Mouse (Mus musculus): ENCODE measurements around the gene Gm20388. TPM values are rescaled to one million over a fixed set of nuclear protein-coding genes. Genes with fewer than 3 reads are reported as not detected.
A peak's percentile ranks its signal among the peaks of the same experiment; 100 is the strongest.

Gm20388 gene
- polyA plus RNA-seq, 1 experiment from 2014 or later = not detected

DNA sequence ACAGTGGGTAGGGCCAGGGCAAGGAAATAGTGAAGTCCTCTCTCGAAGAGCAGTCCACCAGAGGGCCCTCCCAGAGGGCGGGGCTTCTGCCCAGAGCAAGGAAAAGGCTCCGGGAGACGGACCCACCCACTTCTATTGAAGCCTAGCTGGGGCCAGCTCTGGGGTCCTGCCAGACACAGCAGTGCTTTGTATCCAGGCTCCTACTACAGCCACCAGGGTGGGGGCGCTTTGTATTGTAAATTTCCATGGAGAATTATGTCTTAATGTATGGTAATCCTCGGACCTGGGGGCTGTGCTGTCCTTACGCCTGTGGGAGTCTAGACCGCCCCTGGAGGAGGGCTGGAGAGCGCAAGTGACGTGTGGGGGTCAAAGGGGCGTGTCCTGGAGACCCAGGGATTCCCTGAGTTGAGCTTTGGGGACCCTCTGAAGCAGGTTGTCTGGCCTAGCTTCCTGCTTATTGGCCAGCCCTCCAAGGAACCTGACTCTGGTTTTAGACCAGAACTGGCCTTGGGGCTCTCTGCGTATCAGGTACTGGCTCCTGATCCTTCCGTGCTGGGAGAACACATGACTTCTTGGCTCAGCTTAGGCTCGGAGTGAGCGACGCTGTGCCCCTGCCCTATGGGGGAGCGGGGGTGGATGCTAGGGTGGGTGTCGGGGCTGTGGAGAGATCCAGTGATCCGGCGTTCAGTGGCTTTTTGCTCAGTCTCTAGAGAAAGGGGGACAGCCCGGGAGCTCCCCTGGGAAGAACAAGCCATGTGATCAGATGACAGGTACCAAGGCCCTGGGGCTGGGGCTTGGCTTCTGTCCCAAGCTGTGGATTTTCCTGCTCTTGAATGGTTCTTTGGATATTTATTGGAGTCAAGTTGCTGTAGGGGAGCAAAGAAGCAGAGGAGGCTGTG, 598.7 kb downstream of the Gm20388 start:
- H3K27ac ChIP-seq (ENCODE audit: low read depth, low read length) = peak overlapping the region; percentile 76
- peak overlapping the region; percentile 41 for H3K9ac ChIP-seq (ENCODE audit: low read length)
- no peaks in the 10 kb centered on the region for H3K36me3 ChIP-seq (ENCODE audit: control insufficient read depth, insufficient read depth, low read length)
- H3K4me3 ChIP-seq (ENCODE audit: low read depth, low read length) = peak overlapping the region; percentile 16
- WGBS = under 1% methylated on average over 21 of the region's 21 CpGs
- H3K9me3 ChIP-seq (ENCODE audit: control insufficient read depth, low read length) = no peaks in the 10 kb centered on the region
- peaks cover 98% of the 10 kb centered on the region for H3K4me1 ChIP-seq (ENCODE audit: control insufficient read depth, insufficient read depth, low read length)
- peaks cover 8% of the 10 kb centered on the region; the same call in 1 of the 2 replicates for H3K27me3 ChIP-seq (ENCODE audit: control insufficient read depth, insufficient read depth, low read length)
- peak overlapping the region; percentile 49 for H3K4me2 ChIP-seq
- ATAC-seq (ENCODE audit: low FRiP score) = peak; percentile 88
- peak; percentile 98 for DNase-seq (ENCODE audit: low spot score, missing footprints)

DNA sequence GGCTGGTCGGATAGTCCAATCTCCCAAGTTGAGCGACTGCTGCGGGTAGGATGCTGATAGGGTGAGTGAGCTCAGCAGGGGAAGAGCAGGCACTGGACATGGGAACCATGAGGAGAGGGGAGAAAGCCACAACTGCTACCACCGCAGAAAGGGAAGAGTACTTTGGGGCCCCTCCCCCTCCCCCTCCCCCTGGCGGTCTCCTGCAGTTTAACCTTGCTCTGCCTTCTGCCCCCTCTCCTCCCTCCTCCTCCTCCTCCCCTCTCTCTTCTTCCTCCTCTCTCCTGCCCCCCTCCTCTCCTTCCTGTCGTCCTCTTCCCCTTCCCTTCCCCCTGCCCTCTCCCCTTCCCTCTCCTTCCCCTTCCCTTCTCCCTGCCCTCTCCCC, 599.4 kb downstream of the Gm20388 start:
- Histone ChIP-seq H3K36me3 (ENCODE audit: control insufficient read depth, insufficient read depth, low read length) (no peaks in the 10 kb centered on the region), H3K27ac (ENCODE audit: low read depth, low read length) (peak overlapping the region; percentile 76), H3K4me2 (peak overlapping the region; percentile 49), H3K27me3 (ENCODE audit: control insufficient read depth, insufficient read depth, low read length) (peaks cover 8% of the 10 kb centered on the region; the same call in 1 of the 2 replicates), H3K4me3 (ENCODE audit: low read depth, low read length) (peak overlapping the region; percentile 16), H3K9ac (ENCODE audit: low read length) (peak overlapping the region; percentile 41), H3K4me1 (ENCODE audit: control insufficient read depth, insufficient read depth, low read length) (peaks cover 96% of the 10 kb centered on the region), H3K9me3 (ENCODE audit: control insufficient read depth, low read length) (no peaks in the 10 kb centered on the region)
- 0% methylated on average over 5 of the region's 6 CpGs for WGBS
- ATAC-seq (ENCODE audit: low FRiP score) = no peak
- no peak for DNase-seq (ENCODE audit: low spot score, missing footprints)

DNA sequence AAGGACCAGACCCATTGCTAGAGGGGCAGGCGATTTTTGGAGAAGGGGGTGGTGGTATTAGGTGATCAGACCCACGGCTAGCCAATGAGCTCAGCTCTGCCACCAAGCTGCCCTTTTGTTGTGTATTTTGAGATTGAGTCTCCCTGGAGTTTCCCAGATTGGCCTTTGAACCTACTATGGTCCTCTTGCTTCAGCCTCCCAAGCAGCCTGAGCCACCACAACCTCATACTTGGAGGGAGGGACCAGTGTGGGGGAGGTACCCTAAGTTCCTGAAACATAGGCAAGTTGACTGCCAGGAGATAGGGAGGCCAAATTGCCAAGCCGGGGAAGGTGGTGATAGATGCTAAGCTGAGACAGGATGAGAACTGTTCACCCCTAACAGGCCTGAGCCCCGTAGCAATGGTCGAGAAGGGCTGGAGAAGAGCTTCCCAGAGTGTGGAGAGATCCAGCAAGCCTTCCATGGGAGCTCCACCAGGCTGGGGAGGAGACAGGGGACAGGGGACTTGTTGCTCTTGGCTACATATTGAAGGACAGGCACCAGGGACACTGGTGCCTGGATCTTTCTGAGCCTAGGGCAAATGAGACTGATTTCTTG, 600.3 kb downstream of the Gm20388 start:
- peak overlapping the region; percentile 38 for H3K9ac ChIP-seq (ENCODE audit: low read length)
- 0 out of 2 replicates have a peak overlapping the region, but pooled peaks have one; percentile 23 for H3K4me2 ChIP-seq
- H3K4me1 ChIP-seq (ENCODE audit: control insufficient read depth, insufficient read depth, low read length) = peaks cover 89% of the 10 kb centered on the region
- H3K4me3 ChIP-seq (ENCODE audit: low read depth, low read length) = no peak overlapping the region
- DNase-seq (ENCODE audit: low spot score, missing footprints) (no peak), ATAC-seq (ENCODE audit: low FRiP score) (no peak)
- WGBS = 26% methylated on average over 5 of the region's 5 CpGs
- H3K36me3 ChIP-seq (ENCODE audit: control insufficient read depth, insufficient read depth, low read length) = no peaks in the 10 kb centered on the region
- no peaks in the 10 kb centered on the region for H3K9me3 ChIP-seq (ENCODE audit: control insufficient read depth, low read length)
- H3K27me3 ChIP-seq (ENCODE audit: control insufficient read depth, insufficient read depth, low read length) = peaks cover 8% of the 10 kb centered on the region; the same call in 1 of the 2 replicates
- peak overlapping the region; percentile 54; the same call in 1 of the 2 replicates for H3K27ac ChIP-seq (ENCODE audit: low read depth, low read length)

DNA sequence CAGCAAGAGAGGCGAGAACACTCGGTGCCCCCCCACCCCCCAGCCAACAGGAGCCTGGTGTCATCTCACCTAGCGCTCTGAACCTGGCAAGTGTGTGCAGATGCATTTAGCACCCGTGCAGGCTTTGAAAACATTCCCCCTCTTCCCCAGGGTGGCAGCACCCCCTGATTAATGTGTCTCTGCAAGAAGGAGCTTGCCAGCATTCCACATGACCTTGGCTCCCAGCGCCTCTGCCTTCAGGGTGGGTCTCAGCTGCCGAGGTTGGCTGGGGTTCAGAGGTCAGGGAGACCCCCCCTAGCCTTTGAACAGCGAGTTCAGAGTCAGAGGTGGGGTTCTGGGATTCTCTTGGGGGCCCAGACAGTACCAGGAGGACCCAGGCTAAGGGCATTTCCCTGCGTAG, 601.1 kb downstream of the Gm20388 start:
- 35% methylated on average over 8 of the region's 8 CpGs for WGBS
- Histone ChIP-seq H3K4me2 (no peak overlapping the region), H3K27ac (ENCODE audit: low read depth, low read length) (peak overlapping the region; percentile 5; the same call in 1 of the 2 replicates), H3K36me3 (ENCODE audit: control insufficient read depth, insufficient read depth, low read length) (no peaks in the 10 kb centered on the region), H3K4me3 (ENCODE audit: low read depth, low read length) (no peak overlapping the region), H3K4me1 (ENCODE audit: control insufficient read depth, insufficient read depth, low read length) (peaks cover 89% of the 10 kb centered on the region), H3K9me3 (ENCODE audit: control insufficient read depth, low read length) (no peaks in the 10 kb centered on the region), H3K9ac (ENCODE audit: low read length) (peak overlapping the region; percentile 33), H3K27me3 (ENCODE audit: control insufficient read depth, insufficient read depth, low read length) (peaks cover 8% of the 10 kb centered on the region; the same call in 1 of the 2 replicates)
- DNase-seq (ENCODE audit: low spot score, missing footprints) (no peak), ATAC-seq (ENCODE audit: low FRiP score) (no peak)

DNA sequence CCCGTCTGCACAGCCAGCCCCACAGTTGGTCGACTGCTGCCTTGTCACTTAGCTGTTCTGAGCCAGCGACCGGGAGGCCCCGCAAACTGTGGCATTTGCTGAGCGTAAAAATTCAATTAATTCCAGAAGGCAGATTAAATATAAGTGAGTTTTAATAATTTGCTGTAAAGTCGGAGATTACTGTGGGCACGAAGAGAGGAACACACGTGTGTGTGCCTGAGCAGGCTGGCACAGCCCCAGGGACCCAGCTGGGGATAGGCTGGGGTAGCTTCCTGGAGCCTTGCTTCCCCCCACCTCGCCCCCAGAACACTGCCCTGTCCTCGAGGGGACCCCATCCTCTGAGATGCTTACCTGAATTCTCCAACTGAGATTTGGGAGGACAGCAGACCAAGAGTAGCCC, 601.7 kb downstream of the Gm20388 start:
- no peak overlapping the region for H3K4me3 ChIP-seq (ENCODE audit: low read depth, low read length)
- H3K4me2 ChIP-seq = no peak overlapping the region
- peaks cover 8% of the 10 kb centered on the region; the same call in 1 of the 2 replicates for H3K27me3 ChIP-seq (ENCODE audit: control insufficient read depth, insufficient read depth, low read length)
- no peaks in the 10 kb centered on the region for H3K9me3 ChIP-seq (ENCODE audit: control insufficient read depth, low read length)
- ATAC-seq (ENCODE audit: low FRiP score) (no peak), DNase-seq (ENCODE audit: low spot score, missing footprints) (no peak)
- peak overlapping the region; percentile 0; the same call in 1 of the 2 replicates for H3K27ac ChIP-seq (ENCODE audit: low read depth, low read length)
- WGBS = 28% methylated on average over 11 of the region's 11 CpGs
- peak overlapping the region; percentile 30; the same call in 1 of the 2 replicates for H3K9ac ChIP-seq (ENCODE audit: low read length)
- H3K36me3 ChIP-seq (ENCODE audit: control insufficient read depth, insufficient read depth, low read length) = no peaks in the 10 kb centered on the region
- peaks cover 89% of the 10 kb centered on the region for H3K4me1 ChIP-seq (ENCODE audit: control insufficient read depth, insufficient read depth, low read length)

DNA sequence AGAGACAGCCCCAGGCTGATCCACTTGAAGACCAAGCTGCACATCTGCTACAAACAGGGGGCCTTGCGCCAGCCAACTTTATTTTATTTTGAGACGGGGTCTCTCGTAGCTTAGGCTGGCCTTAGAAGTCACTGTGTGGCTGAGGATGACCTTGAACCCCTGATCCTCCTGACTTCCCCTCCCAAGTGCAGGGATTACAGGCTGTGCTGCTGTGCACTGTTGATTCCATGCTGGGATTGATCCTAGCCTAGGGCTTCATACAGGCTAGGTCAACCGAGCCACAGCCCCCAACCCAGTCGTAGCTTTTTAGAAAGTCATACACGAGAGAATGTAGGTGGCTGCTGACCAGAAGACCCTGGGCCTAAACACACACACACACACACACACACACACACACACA, 602.5 kb downstream of the Gm20388 start:
- 15% methylated on average over 6 of the region's 6 CpGs for WGBS
- DNase-seq (ENCODE audit: low spot score, missing footprints) = no peak
- Histone ChIP-seq H3K27me3 (ENCODE audit: control insufficient read depth, insufficient read depth, low read length) (peaks cover 8% of the 10 kb centered on the region; the same call in 1 of the 2 replicates), H3K4me1 (ENCODE audit: control insufficient read depth, insufficient read depth, low read length) (peaks cover 89% of the 10 kb centered on the region), H3K9me3 (ENCODE audit: control insufficient read depth, low read length) (no peaks in the 10 kb centered on the region), H3K27ac (ENCODE audit: low read depth, low read length) (peak overlapping the region; percentile 87), H3K4me3 (ENCODE audit: low read depth, low read length) (no peak overlapping the region), H3K4me2 (peak overlapping the region; percentile 26; the same call in 1 of the 2 replicates), H3K36me3 (ENCODE audit: control insufficient read depth, insufficient read depth, low read length) (no peaks in the 10 kb centered on the region), H3K9ac (ENCODE audit: low read length) (no peak overlapping the region; the same call in 1 of the 2 replicates)
- ATAC-seq (ENCODE audit: low FRiP score) = no peak

DNA sequence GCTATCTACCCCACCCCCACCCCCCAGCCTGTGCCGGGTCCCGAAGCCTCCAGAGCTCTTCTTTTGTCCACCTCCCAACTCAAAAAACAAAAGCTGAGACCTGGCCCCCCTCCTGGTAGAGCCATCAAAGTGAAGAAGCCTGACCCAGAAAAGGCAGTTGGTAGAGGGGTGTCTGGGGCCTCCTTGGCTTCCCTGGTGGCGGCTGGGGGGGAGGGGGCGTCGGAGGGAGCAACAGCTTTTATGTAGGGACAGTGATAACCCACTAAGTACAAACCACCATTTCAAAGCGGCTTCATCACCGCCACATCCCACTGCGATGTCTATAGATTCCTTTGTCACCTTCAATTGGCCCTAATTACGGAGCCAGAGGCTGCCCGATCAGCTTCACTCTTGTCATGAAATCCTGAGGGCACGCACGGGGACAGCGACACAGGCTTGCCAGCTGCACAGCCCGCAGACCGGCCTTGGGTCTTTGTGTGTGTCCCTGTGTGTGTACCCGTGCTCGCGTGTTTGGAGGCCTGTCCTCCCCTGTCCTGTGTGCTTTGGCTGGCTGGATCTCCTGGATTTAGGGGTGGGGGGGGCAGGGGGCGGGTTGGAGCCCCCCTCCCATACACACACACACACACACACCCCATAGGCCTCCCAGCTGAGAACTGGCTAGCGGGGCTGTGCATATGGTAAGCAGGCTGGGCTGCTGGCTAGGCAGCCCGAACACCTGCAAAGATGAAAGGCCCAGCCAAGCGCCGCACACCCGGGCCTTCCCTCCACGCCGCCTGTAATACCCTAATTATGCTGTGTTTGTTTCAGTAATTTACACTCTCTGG, 603.2 kb downstream of the Gm20388 start:
- H3K4me3 ChIP-seq (ENCODE audit: low read depth, low read length) = no peak overlapping the region
- peaks cover 8% of the 10 kb centered on the region for H3K27me3 ChIP-seq (ENCODE audit: control insufficient read depth, insufficient read depth, low read length)
- peaks cover 89% of the 10 kb centered on the region for H3K4me1 ChIP-seq (ENCODE audit: control insufficient read depth, insufficient read depth, low read length)
- DNase-seq (ENCODE audit: low spot score, missing footprints) = peak; percentile 93
- 4% methylated on average over 26 of the region's 26 CpGs for WGBS
- no peaks in the 10 kb centered on the region for H3K9me3 ChIP-seq (ENCODE audit: control insufficient read depth, low read length)
- peak overlapping the region; percentile 26 for H3K4me2 ChIP-seq
- H3K27ac ChIP-seq (ENCODE audit: low read depth, low read length) = peak overlapping the region; percentile 87
- peak overlapping the region; percentile 48 for H3K9ac ChIP-seq (ENCODE audit: low read length)
- no peaks in the 10 kb centered on the region for H3K36me3 ChIP-seq (ENCODE audit: control insufficient read depth, insufficient read depth, low read length)
- ATAC-seq (ENCODE audit: low FRiP score) = peak; percentile 30; the same call in 1 of the 2 replicates

DNA sequence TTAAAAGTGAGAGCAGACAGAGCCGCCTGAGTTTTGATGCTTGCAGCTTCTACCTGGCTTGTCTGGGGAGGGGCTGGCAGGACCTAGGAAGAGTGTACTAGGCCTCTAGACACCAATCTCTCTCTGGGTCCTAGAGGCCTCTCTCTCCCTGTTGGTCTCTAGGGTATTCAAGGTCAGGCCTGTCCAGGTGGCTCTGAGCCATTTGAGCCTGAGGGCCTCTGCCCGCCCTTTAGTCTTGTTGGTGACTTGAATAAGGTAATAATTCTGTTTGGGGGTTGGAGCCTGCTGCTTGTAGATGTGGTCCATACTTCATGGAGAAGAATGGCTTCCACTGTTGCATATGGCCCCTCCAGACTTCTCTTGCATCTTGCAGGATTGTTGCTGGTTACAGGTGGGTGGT, 604.6 kb downstream of the Gm20388 start:
- H3K27me3 ChIP-seq (ENCODE audit: control insufficient read depth, insufficient read depth, low read length) = peaks cover 8% of the 10 kb centered on the region
- H3K4me3 ChIP-seq (ENCODE audit: low read depth, low read length) = no peak overlapping the region

More for the DNA sequence above, 604.6 kb downstream of the Gm20388 start:
- DNase-seq (ENCODE audit: low spot score, missing footprints) (no peak), ATAC-seq (ENCODE audit: low FRiP score) (no peak)
- Histone ChIP-seq H3K4me2 (no peak overlapping the region), H3K4me1 (ENCODE audit: control insufficient read depth, insufficient read depth, low read length) (peaks cover 89% of the 10 kb centered on the region), H3K9ac (ENCODE audit: low read length) (no peak overlapping the region), H3K27ac (ENCODE audit: low read depth, low read length) (no peak overlapping the region), H3K9me3 (ENCODE audit: control insufficient read depth, low read length) (no peaks in the 10 kb centered on the region), H3K36me3 (ENCODE audit: control insufficient read depth, insufficient read depth, low read length) (no peaks in the 10 kb centered on the region)
- 92% methylated on average over 2 of the region's 2 CpGs for WGBS

Data from midbrain, embryonic 11.5 days (tissue).